10 mouse cellular contexts compared by ENCODE assay signal in the genomic region with DNA sequence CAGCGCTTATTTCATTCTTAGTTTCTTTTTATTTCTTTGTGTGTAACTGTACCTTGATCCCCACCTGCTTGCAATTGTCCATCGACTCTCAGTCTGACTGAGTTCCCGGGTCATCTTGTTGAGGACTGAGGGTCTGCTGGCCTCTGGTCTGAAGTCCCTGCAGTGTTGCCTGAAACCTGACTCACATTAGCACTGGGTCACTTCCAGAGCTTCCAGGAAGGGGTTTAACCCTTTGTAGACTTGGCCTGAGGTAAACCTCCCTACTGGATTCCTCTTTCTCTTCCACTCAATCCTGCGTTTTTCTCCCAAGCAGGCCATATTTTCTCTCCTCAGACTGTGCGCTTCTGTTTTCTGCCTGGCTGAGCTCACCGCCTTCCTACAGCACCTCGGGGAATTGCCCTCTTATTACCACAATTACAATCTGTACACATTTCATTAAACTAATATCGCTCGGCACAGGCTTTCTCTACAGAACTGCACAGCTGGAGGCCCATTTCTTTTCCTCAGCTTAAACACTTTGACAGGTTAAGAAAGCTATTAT.
DNase-seq lines count a peak whose midpoint lies in the region; ATAC-seq lines count a peak whose summit lies in the region.
"Had no signal": no experiment of that assay in that cellular context is flagged by ENCODE, and none has a peak within 500 bp of the region (broad histone marks: within the 10 kb centered on the region; RNA-seq: fewer than 3 reads in every experiment).

No protein-coding gene starts in this region.

- DNase-seq in kidney, adult 8-10 months = no peak
- peak; percentile 55 for DNase-seq in forebrain, embryonic 11.5 days (ENCODE audit: low spot score)
- peak; percentile 71 for DNase-seq in limb, embryonic 11.5 days (ENCODE audit: low spot score)
- peak; percentile 68 for DNase-seq in retina, postnatal 1 day
- no peak for DNase-seq in cerebellum, adult 18-20 months
- DNase-seq in spleen, postnatal 4 days (ENCODE audit: low spot score in 2 of 2) = no peak
- DNase-seq: thymus, postnatal 25 days had no signal

- peak overlapping the region; percentile 30 for H3K4me2 ChIP-seq in kidney, embryonic 16.5 days (replicated peaks; ENCODE audit: low read depth, low read length)
- no peak overlapping the region for H3K4me2 ChIP-seq in forebrain, embryonic 11.5 days (ENCODE audit: low read depth, low read length, severe bottlenecking)
- peak overlapping the region; percentile 21; the same call in 1 of the 2 replicates for H3K4me2 ChIP-seq in limb, embryonic 11.5 days (ENCODE audit: low read depth, severe bottlenecking)

- peaks cover 14% of the 10 kb centered on the region for H3K4me1 ChIP-seq in kidney, embryonic 16.5 days (ENCODE audit: insufficient read depth, low read length)
- H3K4me1 ChIP-seq in forebrain, embryonic 11.5 days (replicated peaks; ENCODE audit: control insufficient read depth, insufficient read depth, low read length) = peaks cover 9% of the 10 kb centered on the region
- H3K4me1 ChIP-seq in limb, embryonic 11.5 days (ENCODE audit: control insufficient read depth, insufficient read depth, low read length) = peaks cover 5% of the 10 kb centered on the region; the same call in 1 of the 2 replicates

- H3K36me3 ChIP-seq in kidney, embryonic 16.5 days (ENCODE audit: insufficient read depth, low read length) = no peaks in the 10 kb centered on the region
- H3K36me3 ChIP-seq in forebrain, embryonic 11.5 days (ENCODE audit: control insufficient read depth, insufficient read depth, low read length) = no peaks in the 10 kb centered on the region
- no peaks in the 10 kb centered on the region for H3K36me3 ChIP-seq in limb, embryonic 11.5 days (ENCODE audit: control insufficient read depth, insufficient read depth, low read length)

- no peaks in the 10 kb centered on the region for H3K27me3 ChIP-seq in kidney, embryonic 16.5 days (ENCODE audit: insufficient read depth, low read length)
- H3K27me3 ChIP-seq in forebrain, embryonic 11.5 days (ENCODE audit: control insufficient read depth, insufficient read depth, low read length) = no peaks in the 10 kb centered on the region
- H3K27me3 ChIP-seq in limb, embryonic 11.5 days (ENCODE audit: control insufficient read depth, insufficient read depth, low read length) = no peaks in the 10 kb centered on the region

- WGBS in kidney, embryonic 16.5 days = 17% methylated on average over 9 of the region's 9 CpGs
- WGBS in forebrain, embryonic 11.5 days = 15% methylated on average over 9 of the region's 9 CpGs
- 11% methylated on average over 9 of the region's 9 CpGs for WGBS in limb, embryonic 11.5 days

- H3K9ac ChIP-seq in kidney, embryonic 16.5 days (replicated peaks; ENCODE audit: low read length) = peak overlapping the region; percentile 31; the same call in 1 of the 2 replicates
- no peak overlapping the region; the same call in 1 of the 2 replicates for H3K9ac ChIP-seq in forebrain, embryonic 11.5 days (ENCODE audit: low read length)
- no peak overlapping the region for H3K9ac ChIP-seq in limb, embryonic 11.5 days (ENCODE audit: low read length)
- H3K9ac ChIP-seq: liver, embryonic 14.5 days had no signal

- H3K4me3 ChIP-seq in kidney, embryonic 16.5 days (ENCODE audit: low read length) = peak overlapping the region; percentile 3; the same call in 1 of the 2 replicates
- H3K4me3 ChIP-seq in forebrain, embryonic 11.5 days (ENCODE audit: low read depth, low read length) = no peak overlapping the region
- H3K4me3 ChIP-seq in limb, embryonic 11.5 days (ENCODE audit: low read depth, low read length) = no peak overlapping the region

- no peaks in the 10 kb centered on the region for H3K9me3 ChIP-seq in kidney, embryonic 16.5 days (ENCODE audit: low read length)
- H3K9me3 ChIP-seq in forebrain, embryonic 11.5 days (ENCODE audit: control insufficient read depth, low read length) = no peaks in the 10 kb centered on the region
- no peaks in the 10 kb centered on the region for H3K9me3 ChIP-seq in limb, embryonic 11.5 days (ENCODE audit: control insufficient read depth, low read length)

- H3K27ac ChIP-seq in kidney, embryonic 16.5 days (ENCODE audit: low read length) = peak overlapping the region; percentile 38; the same call in 1 of the 2 replicates
- peak overlapping the region; percentile 18; the same call in 1 of the 2 replicates for H3K27ac ChIP-seq in forebrain, embryonic 11.5 days (ENCODE audit: low read depth, low read length)
- peak overlapping the region; percentile 92 for H3K27ac ChIP-seq in limb, embryonic 11.5 days (replicated peaks; ENCODE audit: low read depth, low read length)
- H3K27ac ChIP-seq: liver, embryonic 14.5 days had no signal

- peak; percentile 73; the same call in 1 of the 2 replicates for ATAC-seq in kidney, embryonic 16.5 days (ENCODE audit: low FRiP score, low TSS enrichment)
- peak; percentile 60 for ATAC-seq in forebrain, embryonic 11.5 days (replicated peaks; ENCODE audit: low FRiP score)
- peak; percentile 81 for ATAC-seq in limb, embryonic 11.5 days (ENCODE audit: insufficient number of reproducible peaks, low FRiP score, low TSS enrichment, low read depth)
- no peak for ATAC-seq in megakaryocyte progenitor cell, adult 5-6 weeks (replicated peaks; ENCODE audit: poor library complexity)

Comparison
In these comparisons a context has a peak if more than half of its experiments do, and no peak if none do; other contexts are left out.
1. H3K27ac ChIP-seq: peak in every context shown above with its lines; median percentile 92 in limb, embryonic 11.5 days; 38 in kidney, embryonic 16.5 days; 18 in forebrain, embryonic 11.5 days.
2. DNase-seq: peak in forebrain, embryonic 11.5 days (single experiment), limb, embryonic 11.5 days (single experiment) and retina, postnatal 1 day (single experiment); none in kidney, adult 8-10 months (0 of 2), cerebellum, adult 18-20 months (0 of 2) and spleen, postnatal 4 days (0 of 2).